Mouse (Mus musculus) kidney, adult 8-10 months (tissue): ENCODE measurements at regions not wholly inside any gene's neighbourhood (a gene's known extent, or its start where the extent isn't known, plus 50 kb on each side); places are given as distances from the start of the nearest gene placed in this dataset.

ENCODE experiments used
- DNase-seq, 2 experiments: peaks; one replicate each; pipeline ENCODE4 v3.0.0; 2022

DNA sequence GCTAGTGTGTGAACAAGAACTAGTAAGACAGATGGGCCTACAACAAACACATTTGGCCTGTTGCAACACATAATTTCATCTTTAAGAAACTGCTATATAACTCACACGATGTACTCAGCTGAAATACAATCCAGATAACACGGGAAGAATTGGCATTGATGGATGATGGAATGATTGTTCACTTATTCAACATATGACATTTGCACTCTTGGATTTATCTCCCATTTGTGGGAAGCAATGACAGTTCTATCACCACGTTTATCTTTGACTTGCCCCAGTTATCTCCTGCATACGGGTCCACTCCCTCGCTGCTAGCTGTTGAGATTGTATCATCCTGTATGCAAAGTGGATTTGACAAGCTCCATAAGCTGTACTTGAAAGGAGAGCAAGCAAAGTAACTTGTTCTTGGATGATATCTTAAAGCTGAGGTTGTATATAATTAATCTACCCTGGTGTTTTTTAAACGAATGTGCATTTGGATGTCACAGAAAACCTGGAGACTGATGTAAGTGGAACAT is 2474.9 kb upstream of the Gm7489 start:
- no peak for DNase-seq

DNA sequence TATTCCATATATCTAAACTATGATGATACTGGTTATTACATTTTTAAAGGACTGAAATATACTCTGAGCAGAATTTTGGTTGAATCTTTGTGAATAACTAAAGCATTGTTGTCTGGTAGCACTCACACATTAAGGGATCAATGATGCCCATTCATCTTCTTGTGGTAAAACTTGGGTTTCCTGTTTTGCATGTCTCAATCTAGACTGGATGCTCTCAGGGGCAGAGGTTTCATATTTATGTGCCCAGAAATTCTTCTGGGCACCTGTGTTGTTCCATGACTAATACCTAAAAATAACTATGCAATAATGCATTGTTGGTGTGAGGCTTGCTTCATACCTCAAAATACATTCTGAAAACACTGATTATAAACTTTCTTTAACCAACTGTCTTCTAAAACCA is 2472.7 kb upstream of the Gm7489 start:
- no peak for DNase-seq

DNA sequence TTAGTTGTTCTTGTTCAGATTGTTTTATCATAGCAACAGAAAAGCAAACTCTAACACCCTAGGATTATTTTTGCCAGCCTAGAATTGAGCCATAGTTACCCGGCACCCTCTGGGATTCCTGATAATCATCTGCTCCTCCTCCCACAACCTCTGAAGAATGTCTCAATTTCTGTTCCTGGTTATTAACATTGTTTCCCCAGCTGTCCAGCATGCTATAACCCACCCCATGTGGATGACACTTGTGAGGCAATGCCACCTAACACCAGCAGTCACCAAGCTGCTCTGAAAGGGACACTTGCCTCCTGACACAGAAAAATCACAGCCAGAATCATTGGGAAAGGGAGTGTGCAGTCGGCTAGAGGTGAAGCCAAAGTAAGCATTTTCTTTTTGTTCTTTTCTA is 2442.1 kb upstream of the Gm7489 start:
- DNase-seq: no peak

DNA sequence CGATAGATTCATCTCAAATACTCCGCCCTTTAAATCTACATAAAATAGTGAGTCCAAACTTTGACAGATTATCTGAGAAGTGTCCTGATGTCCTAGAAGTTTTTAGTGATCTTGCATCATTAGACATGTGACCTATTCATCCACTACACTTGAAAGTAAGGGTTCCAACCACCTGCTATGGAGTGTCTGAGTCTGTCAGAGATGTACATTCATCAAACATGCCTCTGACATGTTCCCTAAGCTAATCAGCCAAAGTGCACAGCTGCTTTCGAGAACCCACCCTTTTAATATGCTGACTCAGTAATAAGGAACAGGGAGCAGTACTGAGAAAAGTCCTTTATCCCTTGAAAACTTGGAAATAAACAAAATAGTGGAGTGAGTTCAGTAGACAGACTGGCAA is 2414.8 kb upstream of the Gm7489 start:
- DNase-seq: no peak

DNA sequence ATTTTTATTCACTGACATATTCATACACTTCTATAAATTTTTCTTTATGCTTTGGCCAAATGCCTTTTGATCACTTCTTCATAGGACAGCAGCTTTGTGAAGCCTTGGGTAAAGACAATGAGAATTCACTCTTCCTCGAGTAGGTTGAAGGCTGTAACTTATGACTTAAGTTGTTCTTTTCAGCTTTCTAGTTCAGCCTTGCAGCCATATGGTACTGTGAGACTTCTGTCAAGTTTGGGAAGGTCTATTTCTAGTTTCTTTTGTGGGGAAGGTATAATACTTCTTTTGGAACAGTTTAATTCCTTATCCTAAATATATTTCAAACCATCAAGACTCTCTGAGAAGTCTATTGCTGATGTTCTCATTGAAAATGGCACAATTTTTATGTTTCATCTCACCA is 2413.6 kb upstream of the Gm7489 start:
- DNase-seq: no peak

DNA sequence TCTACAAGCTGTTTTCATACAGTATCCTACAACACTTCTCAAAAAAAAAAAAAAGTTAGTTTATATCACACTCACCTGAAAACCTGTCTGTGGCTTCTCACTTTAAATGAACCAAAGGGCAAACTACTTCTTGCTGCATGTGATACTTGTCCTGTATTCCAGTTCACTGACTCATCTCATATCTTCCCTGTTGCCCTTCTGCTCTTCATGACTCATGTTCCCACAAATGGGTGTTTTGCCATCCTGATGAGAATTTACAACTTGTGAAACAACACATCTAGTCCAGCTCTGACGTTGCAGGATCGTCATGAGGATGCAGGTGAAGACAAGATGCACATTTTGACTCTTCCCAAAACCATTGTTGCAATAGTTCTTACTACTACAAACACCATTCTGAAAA is 2412.7 kb upstream of the Gm7489 start:
- no peak for DNase-seq

DNA sequence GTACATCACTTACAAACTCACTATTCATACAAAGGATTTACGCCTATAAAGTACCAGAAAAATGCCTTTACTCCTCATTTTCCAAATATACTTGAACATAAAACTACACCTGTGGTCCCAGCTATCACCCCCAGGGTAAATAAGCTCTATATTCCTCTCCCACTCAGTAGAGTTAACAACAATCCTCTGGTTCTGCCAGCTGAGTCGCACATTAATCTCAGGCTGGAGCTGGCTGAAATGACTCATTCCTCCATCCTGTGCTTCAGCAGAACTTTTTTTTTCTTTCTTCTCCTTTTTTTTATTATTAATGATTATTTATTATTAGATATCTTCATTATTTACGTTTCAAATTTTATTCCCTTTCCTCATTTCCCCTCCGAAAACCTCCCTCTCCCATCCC is 2402.8 kb upstream of the Gm7489 start:
- no peak for DNase-seq

DNA sequence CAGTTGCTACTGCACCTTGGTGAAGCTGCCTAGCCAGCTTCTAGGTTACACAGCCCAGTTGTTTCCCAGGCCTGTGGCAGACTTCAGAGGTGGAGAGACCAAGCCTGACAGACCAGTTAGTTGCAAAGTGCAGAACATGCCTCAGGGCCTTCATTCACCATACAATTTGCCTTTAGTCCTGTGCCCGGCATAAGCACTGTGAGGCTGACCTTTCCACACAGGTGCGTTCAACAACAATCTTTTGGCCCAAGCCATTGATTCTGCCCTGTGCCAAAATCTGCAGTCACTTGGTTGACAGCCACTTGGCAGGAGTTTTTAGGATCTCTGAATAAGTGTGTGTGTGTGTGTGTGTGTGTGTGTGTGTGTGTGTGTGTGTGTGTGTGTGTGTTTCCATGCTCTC is 2400.5 kb upstream of the Gm7489 start:
- DNase-seq: peak; percentile 38 to 63

DNA sequence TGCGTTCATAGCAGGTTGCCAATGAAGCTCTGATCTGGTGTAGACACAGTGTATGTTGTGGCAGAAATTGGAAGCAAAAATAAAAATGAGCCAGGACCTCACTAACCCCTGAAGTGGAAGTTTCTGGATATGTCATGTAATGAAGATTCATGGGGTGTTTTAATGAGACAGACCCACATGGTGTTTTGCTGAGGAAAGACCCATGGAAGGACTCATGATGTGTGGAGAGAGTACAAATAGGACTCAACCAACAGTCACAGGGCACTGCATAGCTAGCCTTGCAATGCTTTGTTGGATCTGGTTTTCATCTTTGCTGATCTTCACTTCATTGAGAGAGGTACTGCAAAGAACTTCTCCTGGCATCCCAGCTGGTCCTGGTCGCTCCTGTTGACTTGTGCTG is 2399.2 kb upstream of the Gm7489 start:
- DNase-seq: no peak

DNA sequence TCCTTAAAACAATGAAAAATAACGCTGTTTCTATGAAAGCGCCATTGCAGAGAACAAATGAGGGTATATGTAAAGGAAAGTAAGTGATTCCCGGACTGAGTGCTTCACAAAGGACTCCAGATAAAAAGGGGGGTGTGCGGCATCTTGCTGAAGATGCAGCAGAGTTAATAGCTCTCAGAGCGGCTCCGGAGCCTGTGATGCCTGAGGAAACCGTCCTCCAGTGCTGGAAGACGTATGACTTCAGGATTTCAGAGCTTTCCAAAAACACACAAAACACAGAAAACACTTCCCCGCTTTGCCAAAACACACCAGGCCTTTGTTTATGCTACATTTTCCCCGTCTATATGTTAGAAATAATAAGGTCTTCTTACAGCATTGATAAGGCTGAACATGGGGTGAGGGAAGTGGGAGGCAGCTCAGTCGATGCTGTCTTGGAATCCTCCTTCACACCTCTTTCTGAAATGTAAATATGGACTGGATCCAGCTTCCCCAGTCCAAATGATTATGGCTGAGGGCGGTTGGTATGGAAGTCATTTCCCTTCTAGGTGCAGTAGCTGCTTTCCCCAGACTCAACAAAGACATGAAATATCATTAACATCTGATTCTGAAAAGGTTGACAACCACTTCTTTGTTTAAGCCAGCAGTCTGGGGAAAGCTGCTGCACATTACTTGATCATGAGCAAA is 2382.5 kb upstream of the Gm7489 start:
- DNase-seq: no peak

DNA sequence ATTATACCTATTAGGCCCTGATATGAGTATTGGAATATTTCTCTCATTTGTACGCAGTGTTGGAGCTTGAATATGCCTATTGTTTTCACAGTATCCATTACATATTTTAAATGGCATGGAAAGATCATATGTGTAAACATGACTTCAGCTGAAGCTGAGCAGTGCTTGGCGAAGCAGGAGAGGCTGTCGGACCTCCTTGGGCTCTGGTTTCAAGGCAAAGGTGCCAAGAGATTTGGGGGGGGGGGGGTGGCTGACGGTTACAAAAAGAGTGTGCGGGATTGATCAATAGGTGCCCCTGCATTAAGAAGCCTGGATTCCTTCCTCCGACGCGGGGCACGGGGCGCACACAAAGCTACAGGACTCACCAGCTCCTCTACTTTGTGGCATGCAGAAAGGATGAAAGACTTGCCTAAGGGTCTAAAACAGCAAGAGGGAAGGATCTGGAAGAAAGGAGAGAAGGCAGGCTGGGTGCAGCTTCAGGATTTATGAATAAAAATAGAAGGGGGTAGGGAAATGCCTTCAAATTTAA is 2381.9 kb upstream of the Gm7489 start:
- no peak for DNase-seq

DNA sequence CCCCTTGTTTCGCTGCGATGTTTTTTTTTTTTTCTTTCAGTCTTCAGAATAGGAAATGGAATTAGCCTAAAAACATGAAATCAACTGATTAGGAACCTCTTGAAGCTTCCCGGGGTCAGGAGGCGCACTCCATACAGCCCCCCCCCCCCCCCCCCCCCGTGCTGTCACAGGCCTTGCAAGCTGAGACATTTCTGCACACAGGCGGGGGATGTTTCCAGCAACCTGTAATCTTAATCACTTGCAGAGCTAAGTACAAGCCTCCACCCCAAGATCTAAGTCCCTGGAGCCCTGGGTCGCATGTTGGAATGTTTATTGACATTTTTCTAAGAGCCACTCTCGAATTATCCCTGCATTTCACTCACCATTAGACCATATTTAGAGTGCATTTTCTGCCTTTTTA is 2381.4 kb upstream of the Gm7489 start:
- no peak for DNase-seq

DNA sequence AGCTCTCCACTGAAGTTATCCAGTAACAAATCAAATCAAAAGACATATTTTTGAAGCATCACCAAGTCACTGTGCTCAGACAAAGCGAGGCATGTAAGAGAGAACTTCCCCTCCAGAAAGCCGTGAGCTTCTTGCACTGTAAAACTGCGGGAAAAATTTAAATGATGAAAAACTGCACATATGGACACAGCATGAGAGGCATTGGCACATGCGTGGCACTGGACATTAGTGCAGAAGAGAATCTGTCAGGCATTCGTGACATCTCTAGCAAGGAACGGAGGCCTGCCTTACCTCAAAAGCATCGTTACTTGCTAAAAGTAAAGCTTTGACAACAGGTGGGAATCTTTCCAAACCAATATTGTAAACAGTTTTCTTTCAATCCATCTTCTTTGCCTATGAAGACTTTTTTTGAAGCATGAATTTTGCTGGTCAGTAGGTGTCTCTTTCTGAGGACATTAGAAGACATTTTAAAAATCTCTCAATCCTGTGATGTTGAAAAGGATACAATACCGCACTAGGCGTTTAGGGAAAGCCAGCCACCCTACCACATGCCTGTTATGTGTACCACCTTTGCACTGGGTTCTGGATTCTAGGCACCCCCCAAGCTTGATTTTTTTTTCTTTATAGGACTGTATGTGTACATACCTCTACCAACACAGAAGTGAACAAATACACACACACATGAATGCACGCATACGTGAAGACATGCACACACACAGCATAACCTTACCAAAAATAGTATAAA is 2380.5 kb upstream of the Gm7489 start:
- no peak for DNase-seq

DNA sequence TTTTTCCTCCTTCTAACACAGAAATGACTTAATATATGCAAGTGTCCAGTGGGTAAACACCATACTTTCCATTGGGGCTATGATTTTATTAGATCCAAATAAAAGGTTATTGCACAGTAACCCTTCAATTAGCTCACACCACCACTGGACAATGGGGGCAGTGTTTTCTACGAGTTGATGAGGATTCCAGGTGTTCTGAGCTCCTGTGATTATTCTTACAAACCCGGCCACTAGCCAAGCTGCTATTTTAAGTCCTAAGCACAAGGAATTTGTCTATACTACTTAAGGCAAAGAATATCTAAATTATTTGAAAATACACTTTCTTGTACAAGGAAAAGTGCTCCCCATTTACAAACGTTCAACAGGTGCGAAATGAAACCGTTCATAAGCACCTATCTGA is 2379.9 kb upstream of the Gm7489 start:
- no peak for DNase-seq

DNA sequence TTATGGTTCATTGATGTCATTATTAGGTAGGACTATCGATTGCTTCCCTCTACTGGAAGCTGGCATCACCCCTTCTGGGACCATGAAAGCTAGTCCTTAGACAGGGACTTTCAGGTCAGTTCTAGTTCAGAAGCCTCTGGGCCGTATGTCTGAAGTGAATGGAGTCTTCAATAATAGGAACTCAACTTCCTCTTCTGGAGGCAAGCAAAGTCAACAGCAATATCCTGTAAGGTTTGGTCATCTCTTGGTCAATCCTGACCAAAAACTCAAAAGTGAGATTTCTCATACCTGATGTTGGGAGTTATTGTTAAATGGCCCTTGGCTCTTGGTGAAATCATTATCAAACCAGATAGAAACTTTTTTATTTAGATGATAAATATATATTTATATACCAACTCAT is 2377.6 kb upstream of the Gm7489 start:
- DNase-seq: no peak

DNA sequence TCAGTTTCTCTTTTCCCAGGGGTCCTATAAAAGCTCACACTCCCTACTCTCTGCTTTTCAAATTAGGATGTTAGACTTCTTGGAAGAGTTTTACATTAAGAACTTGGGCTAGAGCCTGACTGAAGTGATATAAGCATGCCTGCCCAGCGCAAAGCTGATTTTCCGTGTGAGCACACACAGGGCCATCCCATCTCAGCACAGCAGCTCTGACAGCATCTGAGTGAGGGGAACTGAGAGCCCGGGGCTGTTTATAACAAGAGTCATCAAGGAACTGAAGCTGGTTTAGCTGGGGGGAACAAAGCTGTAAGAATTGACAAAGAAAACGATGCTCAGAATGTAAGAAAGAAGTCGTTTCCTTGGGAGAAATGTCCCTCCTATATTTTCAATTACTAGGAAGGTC is 2373.4 kb upstream of the Gm7489 start:
- no peak for DNase-seq

DNA sequence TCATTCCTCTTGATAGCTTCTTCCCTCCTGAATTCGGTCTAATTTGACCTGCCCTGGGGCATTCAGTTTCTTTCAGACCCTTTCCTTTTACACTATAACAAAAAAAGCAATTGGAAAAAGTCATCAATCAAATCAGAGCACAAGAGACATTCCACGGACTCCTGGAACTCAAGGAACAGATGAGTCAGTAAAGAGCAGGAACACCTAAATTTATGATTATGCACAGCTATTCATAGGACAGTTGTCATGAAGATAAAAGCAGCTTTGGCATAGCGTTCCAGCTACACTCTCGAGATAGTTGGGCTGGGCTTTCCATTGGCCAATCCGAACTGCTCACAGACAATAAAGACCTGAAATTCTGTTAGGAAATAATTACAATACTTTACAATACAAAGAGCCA is 2348.4 kb upstream of the Gm7489 start:
- DNase-seq: no peak

DNA sequence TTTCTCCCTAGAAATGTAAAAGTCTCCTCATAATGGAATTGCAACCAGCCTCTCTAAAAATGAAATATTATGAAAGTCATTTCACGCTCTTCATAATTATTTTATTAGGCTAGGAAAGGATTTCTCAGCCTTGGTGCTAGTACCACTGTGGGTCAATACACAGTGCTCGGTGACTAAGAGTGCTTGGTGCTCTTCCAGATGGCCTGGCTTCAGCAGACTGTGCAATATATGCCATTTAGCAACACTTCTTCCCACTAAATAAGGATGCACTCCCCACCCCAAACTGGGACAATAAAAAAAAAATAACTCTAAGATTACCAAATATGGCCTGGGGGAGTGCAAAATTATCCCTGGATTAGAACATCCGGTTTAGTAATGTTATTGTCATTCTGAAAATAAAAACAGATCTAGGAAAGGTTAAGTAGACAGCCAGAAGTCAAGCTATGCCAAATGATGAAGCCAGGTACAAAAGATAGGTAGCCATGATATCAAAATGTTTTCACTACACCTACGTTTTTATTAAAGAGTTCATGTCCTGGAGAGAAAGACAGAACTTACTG is 2333.4 kb upstream of the Gm7489 start:
- DNase-seq: no peak

DNA sequence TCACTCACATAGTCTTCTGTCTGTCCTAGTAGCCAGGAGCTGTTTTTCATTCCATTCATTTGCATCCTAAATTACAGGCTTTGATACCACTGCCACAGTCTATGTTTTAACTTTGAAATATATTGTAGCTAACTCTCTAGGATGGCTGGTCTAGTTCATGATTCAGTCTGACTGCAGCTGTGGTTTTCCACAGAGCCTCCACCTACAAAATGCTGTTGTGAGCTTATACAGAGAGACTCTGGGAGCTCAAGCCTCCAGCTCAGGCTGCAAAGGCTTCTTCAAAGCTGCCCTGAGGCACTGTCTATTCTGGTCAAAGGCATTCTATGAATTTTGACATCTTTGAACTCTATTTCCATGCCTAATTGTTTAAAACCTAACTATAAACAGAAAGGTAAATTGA is 2326.5 kb upstream of the Gm7489 start:
- DNase-seq: no peak

DNA sequence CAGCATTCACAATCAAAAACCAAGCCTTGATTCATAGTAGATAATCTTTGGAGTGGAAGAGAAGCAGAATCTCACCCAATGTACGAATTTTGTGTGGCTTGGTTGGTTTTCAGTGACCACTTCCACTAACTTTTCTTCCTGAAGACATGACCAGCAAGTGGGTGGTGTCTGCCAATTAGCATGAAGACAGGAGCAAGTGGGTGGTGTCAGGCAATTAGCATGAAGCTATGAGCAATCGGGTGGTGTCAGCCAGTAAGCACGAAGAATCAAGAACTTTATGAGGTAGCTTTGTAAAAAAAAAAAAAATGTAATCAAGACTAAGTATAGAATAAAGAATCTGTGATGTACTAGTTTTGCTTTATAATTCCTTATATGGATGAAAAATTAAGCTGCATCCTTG is 2319.2 kb upstream of the Gm7489 start:
- DNase-seq: no peak

DNA sequence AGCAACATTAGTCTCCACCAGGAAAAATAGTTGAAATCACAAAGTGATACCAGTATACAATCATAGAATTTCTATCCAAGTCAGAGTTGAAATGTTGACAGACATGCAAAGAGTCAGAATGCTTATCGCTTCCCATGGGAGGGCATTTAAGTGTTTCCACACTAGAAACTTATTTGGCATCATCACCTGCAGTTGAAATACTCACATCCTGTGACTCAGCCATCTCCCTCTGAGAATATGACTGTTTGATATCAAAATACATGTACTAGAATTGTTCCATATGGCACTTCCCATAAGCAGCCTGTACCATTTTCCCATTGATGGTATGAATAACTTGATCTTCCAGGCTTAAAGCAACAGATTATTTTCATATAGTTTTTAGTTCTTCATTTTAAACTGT is 2314.1 kb upstream of the Gm7489 start:
- DNase-seq: no peak

DNA sequence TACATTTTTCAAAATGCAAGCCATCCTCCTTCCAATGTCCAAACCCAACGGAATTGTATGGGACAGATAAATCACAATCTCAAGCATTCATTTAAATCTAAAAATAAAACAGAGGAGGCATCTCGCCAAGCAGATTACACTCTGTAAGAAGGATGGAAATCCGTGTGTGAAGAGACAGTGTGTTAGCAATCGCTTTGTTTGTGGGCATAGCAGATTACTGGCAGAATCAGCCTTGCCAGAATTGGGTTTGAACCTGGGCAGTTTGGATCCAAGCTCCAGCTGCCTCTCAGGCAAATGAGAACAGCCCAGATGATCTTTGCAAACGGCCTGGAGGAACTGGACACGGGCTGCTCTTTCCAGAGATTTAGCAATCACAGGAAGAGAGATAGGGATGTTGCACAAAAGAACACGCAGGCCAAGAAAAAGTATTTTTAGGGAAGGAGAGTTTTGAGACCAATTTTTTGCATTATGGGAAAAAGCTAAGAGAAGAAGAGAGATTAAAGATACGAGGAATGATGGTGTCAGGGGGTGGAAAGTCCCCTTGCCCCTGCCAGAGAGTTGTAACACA is 2310.1 kb upstream of the Gm7489 start:
- DNase-seq: no peak

DNA sequence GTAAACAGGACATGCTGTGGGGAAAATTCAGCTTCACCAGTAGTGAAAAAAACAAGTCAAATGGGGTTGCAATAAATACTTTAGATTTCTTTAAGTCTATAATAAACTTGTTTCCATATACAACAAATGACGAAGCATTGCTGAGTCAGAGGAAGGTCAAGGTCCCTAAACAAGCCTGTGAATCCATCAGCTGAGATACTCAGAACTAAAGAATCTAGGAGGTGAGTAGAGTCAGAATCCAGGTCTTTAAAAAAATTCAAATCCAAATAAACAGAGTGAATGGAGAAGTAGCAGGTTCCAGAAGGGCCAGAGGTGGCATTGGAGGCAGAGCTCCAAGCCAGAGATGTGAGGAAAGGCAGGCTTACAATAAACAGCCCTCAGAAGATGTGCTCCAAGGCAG is 2301.1 kb upstream of the Gm7489 start:
- DNase-seq: no peak

DNA sequence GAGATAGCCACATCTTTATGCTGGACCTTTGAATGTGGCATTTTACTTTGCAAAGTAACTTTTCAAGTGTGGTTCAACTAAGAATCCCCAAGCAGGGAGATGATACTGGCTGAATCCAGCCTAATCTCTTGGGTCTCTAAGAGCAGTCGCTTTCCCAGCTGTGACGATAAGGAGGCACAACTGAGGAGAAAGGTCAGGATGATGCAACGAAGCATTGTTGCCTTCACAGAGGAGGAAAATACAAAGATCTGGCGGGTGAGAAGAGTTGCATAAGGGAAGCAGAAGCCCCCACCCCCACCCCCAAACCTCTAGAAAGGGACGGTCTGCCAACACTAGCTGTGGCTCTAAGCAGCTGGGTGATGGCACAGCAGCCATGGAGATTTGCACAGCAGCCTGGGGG is 2298.6 kb upstream of the Gm7489 start:
- DNase-seq: no peak
